Mouse (Mus musculus): ENCODE measurements around the gene Fam168b. TPM values are rescaled to one million over a fixed set of nuclear protein-coding genes. Genes with fewer than 3 reads are reported as not detected.

The Fam168b gene
- polyA plus RNA-seq, 1 experiment from 2014 or later = 169 TPM

GRCm38 (mm10) chr1:34823353-34823752 is 19.5 kb downstream of the Fam168b start:
- no peak overlapping the region for H3K4me2 ChIP-seq (replicated peaks)
- no peak overlapping the region for H3K27ac ChIP-seq (replicated peaks)
- WGBS = 87% methylated on average over 6 of the region's 6 CpGs
- no peak for ATAC-seq (replicated peaks)
- no peak overlapping the region for H3K9ac ChIP-seq (replicated peaks)
- peaks cover 7% of the 10 kb centered on the region; the same call in 1 of the 2 replicates for H3K4me1 ChIP-seq
- no peaks in the 10 kb centered on the region for H3K27me3 ChIP-seq
- peaks cover 36% of the 10 kb centered on the region for H3K36me3 ChIP-seq
- no peak overlapping the region for H3K4me3 ChIP-seq
- no peaks in the 10 kb centered on the region for H3K9me3 ChIP-seq

DNA sequence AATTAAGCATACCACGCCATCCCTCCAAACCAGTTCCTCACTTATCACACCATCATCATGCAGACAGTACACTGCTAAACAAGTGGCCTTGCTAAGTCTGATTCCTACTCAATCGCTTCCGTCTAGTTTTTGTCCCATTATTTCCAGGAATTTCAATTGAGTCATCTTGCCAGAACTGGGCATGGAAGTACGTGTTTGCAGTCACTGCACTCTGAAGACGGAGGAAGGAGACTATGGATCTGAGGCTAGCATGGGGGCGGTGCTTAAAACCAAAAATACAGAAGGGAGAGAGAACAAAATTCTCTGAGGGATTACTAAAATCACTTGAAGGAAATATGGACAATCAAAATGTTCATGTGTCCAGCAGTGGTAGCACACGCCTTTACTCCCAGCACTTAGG is 20.1 kb downstream of the Fam168b start:
- Histone ChIP-seq H3K4me2 (replicated peaks) (no peak overlapping the region), H3K9ac (replicated peaks) (no peak overlapping the region), H3K27me3 (no peaks in the 10 kb centered on the region), H3K4me3 (no peak overlapping the region), H3K36me3 (peaks cover 41% of the 10 kb centered on the region), H3K9me3 (no peaks in the 10 kb centered on the region), H3K4me1 (peaks cover 7% of the 10 kb centered on the region; the same call in 1 of the 2 replicates), H3K27ac (replicated peaks) (no peak overlapping the region)
- WGBS = 90% methylated on average over 7 of the region's 7 CpGs
- ATAC-seq (replicated peaks) = no peak

DNA sequence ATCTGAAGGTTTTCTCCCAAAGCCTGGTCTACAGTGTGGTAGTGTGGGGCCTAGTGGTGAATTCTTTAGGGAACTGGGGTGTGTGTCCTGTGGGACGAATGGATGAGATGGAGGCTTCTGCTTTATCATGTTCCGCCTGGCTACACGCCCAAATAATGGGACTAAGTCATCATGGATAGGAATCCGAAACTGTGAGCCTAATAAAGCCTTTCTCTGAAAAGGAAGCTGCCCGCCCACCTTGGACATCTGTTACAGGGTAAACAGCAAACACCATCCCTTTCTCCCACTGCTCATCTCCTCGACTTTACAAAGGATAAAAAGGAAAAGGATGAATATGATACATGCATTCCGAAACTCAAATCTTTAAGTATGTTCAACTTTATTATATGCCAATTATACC is 20.9 kb downstream of the Fam168b start:
- Histone ChIP-seq H3K36me3 (peaks cover 42% of the 10 kb centered on the region), H3K4me2 (replicated peaks) (no peak overlapping the region), H3K9ac (replicated peaks) (no peak overlapping the region), H3K27ac (replicated peaks) (no peak overlapping the region), H3K9me3 (no peaks in the 10 kb centered on the region), H3K4me1 (peaks cover 7% of the 10 kb centered on the region; the same call in 1 of the 2 replicates), H3K4me3 (no peak overlapping the region), H3K27me3 (no peaks in the 10 kb centered on the region)
- 86% methylated on average over 7 of the region's 7 CpGs for WGBS
- ATAC-seq (replicated peaks) = no peak

- H3K27me3 ChIP-seq = no peaks in the 10 kb centered on the region
- H3K9ac ChIP-seq (replicated peaks) = no peak overlapping the region
- H3K4me1 ChIP-seq = peaks cover 7% of the 10 kb centered on the region; the same call in 1 of the 2 replicates
- no peak overlapping the region for H3K4me2 ChIP-seq (replicated peaks)
- no peak for ATAC-seq (replicated peaks)
- 87% methylated on average over 2 of the region's 2 CpGs for WGBS
- H3K27ac ChIP-seq (replicated peaks) = no peak overlapping the region
- no peaks in the 10 kb centered on the region for H3K9me3 ChIP-seq
- H3K36me3 ChIP-seq = peaks cover 47% of the 10 kb centered on the region
- no peak overlapping the region for H3K4me3 ChIP-seq
Observed at GRCm38 (mm10) chr1:34821411-34821810, 21.5 kb downstream of the Fam168b start.

DNA sequence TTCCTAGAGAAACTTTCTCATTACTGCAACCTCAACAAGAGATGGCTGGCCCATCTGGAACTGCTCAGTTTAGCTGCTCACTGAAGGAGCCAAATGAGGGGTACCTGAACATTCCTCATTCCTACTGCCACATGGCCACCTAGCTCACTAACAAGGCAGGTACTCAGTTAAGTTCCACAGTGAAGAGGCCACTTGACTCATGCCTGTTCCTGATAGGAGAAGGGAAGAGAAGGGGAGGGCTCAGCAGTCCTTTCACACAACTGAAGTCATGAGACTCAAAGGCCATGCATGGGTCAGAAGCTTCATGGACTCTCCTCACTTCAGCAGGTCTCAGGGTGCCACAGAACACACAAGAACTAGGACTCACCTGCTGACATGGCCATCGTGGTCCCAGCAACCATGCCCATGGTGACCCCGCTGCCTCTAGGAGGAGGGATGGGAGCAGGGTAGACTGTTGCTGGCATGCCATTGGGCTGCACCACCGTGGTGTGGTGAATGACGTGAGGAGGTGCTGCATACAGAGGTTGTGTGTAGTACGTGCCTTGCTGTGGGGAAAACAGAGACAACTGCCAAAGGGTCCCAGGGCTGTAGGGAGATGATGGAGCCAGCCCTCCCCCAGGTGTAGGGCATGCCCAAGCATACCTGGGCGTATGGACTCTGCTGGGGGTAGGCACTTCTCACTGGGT is 23.5 kb downstream of the Fam168b start:
- Histone ChIP-seq H3K36me3 (peaks cover 68% of the 10 kb centered on the region), H3K4me2 (replicated peaks) (no peak overlapping the region), H3K27ac (replicated peaks) (no peak overlapping the region), H3K4me3 (no peak overlapping the region), H3K9me3 (no peaks in the 10 kb centered on the region), H3K9ac (replicated peaks) (no peak overlapping the region), H3K4me1 (no peaks in the 10 kb centered on the region), H3K27me3 (no peaks in the 10 kb centered on the region)
- no peak for ATAC-seq (replicated peaks)
- 95% methylated on average over 6 of the region's 6 CpGs for WGBS

DNA sequence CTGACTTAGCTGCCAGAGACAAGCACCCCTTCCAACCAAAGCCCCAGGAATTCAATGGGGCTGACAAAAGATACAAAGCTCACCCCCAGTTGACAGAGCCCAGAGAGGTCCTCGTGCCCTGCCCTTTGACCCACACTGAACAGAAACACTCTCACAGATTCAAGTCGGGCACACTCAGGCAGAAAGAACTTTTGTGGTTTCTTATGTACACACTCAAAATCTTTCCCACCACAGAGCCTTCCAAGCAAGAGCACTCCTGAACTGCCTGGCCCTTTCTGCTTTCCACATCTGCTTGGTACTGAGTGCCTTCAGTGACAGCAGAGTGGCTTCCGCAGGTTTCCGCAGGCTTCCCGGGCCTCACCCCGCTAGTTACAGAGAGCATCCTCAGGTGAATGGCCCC is 27.0 kb downstream of the Fam168b start:
- ATAC-seq (replicated peaks) = no peak
- no peaks in the 10 kb centered on the region for H3K27me3 ChIP-seq
- no peaks in the 10 kb centered on the region for H3K4me1 ChIP-seq
- no peaks in the 10 kb centered on the region for H3K9me3 ChIP-seq
- no peak overlapping the region for H3K4me3 ChIP-seq
- H3K9ac ChIP-seq (replicated peaks) = no peak overlapping the region
- 88% methylated on average over 6 of the region's 6 CpGs for WGBS
- no peak overlapping the region for H3K27ac ChIP-seq (replicated peaks)
- H3K36me3 ChIP-seq = peaks cover 81% of the 10 kb centered on the region
- H3K4me2 ChIP-seq (replicated peaks) = no peak overlapping the region

DNA sequence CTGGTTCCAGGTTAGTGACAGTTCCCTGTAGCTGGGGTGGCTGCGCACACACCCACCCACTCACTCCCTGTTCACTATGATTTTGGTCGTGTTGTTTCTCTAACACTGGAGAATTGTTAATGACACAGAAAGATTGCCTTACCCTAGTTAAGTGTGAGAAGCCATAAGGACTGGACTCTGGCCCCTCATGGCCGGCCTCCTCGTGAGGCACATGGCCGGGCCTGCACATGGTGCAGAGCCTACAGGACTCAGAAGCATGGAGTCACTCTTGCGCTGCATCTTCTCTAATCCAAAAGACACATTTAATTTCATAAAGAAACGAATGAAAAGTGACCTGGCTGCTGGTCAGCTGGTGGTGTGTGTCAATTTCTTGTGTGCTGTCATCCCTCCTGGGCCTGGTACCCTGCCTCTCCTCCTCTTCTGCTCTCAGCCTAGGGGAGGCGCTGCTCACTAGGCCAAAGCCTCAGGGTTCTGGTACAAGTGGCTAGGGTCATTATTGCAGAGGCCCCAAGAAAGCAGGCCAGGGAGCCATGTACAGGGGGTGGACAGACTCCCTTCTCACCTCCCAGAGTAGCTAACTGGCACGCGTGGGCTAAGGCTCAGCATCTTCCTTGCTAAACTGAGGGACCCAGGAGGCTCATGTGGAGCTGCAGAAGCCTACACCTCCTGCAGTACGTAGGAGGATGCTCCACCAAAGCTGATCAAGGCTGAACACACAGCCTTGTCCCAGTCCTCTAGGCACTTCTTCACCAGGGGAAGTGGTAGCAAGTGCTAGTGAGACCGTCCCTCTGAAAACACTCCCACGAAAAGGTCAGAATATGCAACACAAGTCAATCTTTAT is 30.2 kb downstream of the Fam168b start:
- Histone ChIP-seq H3K27ac (replicated peaks) (no peak overlapping the region), H3K9ac (replicated peaks) (no peak overlapping the region), H3K4me1 (no peaks in the 10 kb centered on the region), H3K9me3 (no peaks in the 10 kb centered on the region), H3K36me3 (peaks cover 79% of the 10 kb centered on the region), H3K4me2 (replicated peaks) (no peak overlapping the region), H3K27me3 (no peaks in the 10 kb centered on the region), H3K4me3 (no peak overlapping the region)
- 96% methylated on average over 13 of the region's 13 CpGs for WGBS
- ATAC-seq (replicated peaks) = no peak

- no peak overlapping the region for H3K4me2 ChIP-seq (replicated peaks)
- no peaks in the 10 kb centered on the region for H3K9me3 ChIP-seq
- H3K27ac ChIP-seq (replicated peaks) = no peak overlapping the region
- peaks cover 69% of the 10 kb centered on the region for H3K36me3 ChIP-seq
- H3K9ac ChIP-seq (replicated peaks) = no peak overlapping the region
- H3K27me3 ChIP-seq = no peaks in the 10 kb centered on the region
- no peak for ATAC-seq (replicated peaks)
- no peaks in the 10 kb centered on the region for H3K4me1 ChIP-seq
- H3K4me3 ChIP-seq = no peak overlapping the region
- 69% methylated on average over 6 of the region's 6 CpGs for WGBS
Observed at GRCm38 (mm10) chr1:34811581-34811980, 31.3 kb downstream of the Fam168b start.

GRCm38 (mm10) chr1:34811035-34811434 is 31.8 kb downstream of the Fam168b start:
- H3K27ac ChIP-seq (replicated peaks) = no peak overlapping the region
- peaks cover 3% of the 10 kb centered on the region for H3K4me1 ChIP-seq
- H3K27me3 ChIP-seq = no peaks in the 10 kb centered on the region
- no peaks in the 10 kb centered on the region for H3K9me3 ChIP-seq
- H3K4me3 ChIP-seq = no peak overlapping the region
- peaks cover 63% of the 10 kb centered on the region for H3K36me3 ChIP-seq
- no peak for ATAC-seq (replicated peaks)
- 94% methylated on average over 6 of the region's 6 CpGs for WGBS
- H3K4me2 ChIP-seq (replicated peaks) = no peak overlapping the region
- H3K9ac ChIP-seq (replicated peaks) = no peak overlapping the region

- no peak overlapping the region for H3K27ac ChIP-seq (replicated peaks)
- 89% methylated on average over 11 of the region's 11 CpGs for WGBS
- H3K4me1 ChIP-seq = peaks cover 4% of the 10 kb centered on the region
- H3K4me2 ChIP-seq (replicated peaks) = no peak overlapping the region
- no peak overlapping the region for H3K4me3 ChIP-seq
- no peaks in the 10 kb centered on the region for H3K9me3 ChIP-seq
- ATAC-seq (replicated peaks) = no peak
- no peak overlapping the region for H3K9ac ChIP-seq (replicated peaks)
- peaks cover 56% of the 10 kb centered on the region for H3K36me3 ChIP-seq
- H3K27me3 ChIP-seq = no peaks in the 10 kb centered on the region
Observed at GRCm38 (mm10) chr1:34810293-34810692, 32.6 kb downstream of the Fam168b start.

DNA sequence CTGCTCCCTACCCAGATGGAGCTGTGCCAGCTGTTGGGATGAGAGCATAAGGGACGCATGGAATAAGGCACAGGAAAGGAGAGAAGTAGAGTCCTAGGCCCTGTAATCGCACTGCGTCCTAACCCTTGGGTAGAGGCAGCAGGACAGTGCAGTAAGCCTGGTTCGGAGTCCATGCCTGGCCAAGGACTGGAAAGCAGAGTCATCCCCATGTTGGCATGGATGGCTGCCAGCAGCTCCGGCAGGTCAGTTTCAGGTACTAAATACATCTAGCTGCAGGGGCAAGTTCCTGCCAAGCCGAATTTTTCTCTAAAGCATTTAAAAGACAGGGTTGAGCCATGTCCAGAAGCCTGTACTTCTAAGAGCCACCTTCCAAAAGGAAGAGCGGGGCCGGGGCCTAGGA is 34.4 kb downstream of the Fam168b start:
- H3K27ac ChIP-seq (replicated peaks) = no peak overlapping the region
- 87% methylated on average over 8 of the region's 8 CpGs for WGBS
- no peak overlapping the region for H3K4me3 ChIP-seq

GRCm38 (mm10) chr1:34805931-34806520 is 36.8 kb downstream of the Fam168b start:
- 22% methylated on average over 35 of the region's 35 CpGs for WGBS
- Histone ChIP-seq H3K4me3 (no peak overlapping the region), H3K4me2 (replicated peaks) (no peak overlapping the region), H3K27me3 (no peaks in the 10 kb centered on the region), H3K36me3 (peaks cover 22% of the 10 kb centered on the region), H3K27ac (replicated peaks) (no peak overlapping the region), H3K9me3 (no peaks in the 10 kb centered on the region), H3K9ac (replicated peaks) (no peak overlapping the region), H3K4me1 (peaks cover 33% of the 10 kb centered on the region)
- ATAC-seq (replicated peaks) = no peak

More for the DNA sequence above, 34.4 kb downstream of the Fam168b start:
- no peak for ATAC-seq (replicated peaks)
- H3K4me1 ChIP-seq = peaks cover 14% of the 10 kb centered on the region
- H3K36me3 ChIP-seq = peaks cover 41% of the 10 kb centered on the region
- H3K9me3 ChIP-seq = no peaks in the 10 kb centered on the region
- H3K27me3 ChIP-seq = no peaks in the 10 kb centered on the region
- H3K9ac ChIP-seq (replicated peaks) = no peak overlapping the region
- H3K4me2 ChIP-seq (replicated peaks) = no peak overlapping the region
